Mouse (Mus musculus) MEL (cell line): ENCODE measurements around the gene Mecp2. TPM values are rescaled to one million over a fixed set of nuclear protein-coding genes. Genes with fewer than 3 reads are reported as not detected.
A peak's percentile ranks its signal among the peaks of the same experiment; 100 is the strongest.

Experiments
- DNase-seq: peaks from one replicate; pipeline ENCODE4 v3.0.0; 2011; ENCODE audit warnings: low read depth, low spot score
- H3K27ac ChIP-seq: 2 replicates; pipeline ENCODE4 v1.5.1; 2012; ENCODE audit warnings: low read depth, mild to moderate bottlenecking, control low read depth, low read length, moderate library complexity; ENCODE audit not compliant: control insufficient read depth
- H3K27me3 ChIP-seq, 2 experiments: fragments of 150-350 bp in 1 of 2; sonication (generic) in 1 of 2; 2 replicates each; pipeline ENCODE4 v1.6.1; 2012; ENCODE audit warnings: low read length in 2 of 2, mild to moderate bottlenecking in 2 of 2, improper control_type of control experiment in 1 of 2, moderate library complexity in 1 of 2; ENCODE audit not compliant: insufficient read depth in 2 of 2, control insufficient read depth in 1 of 2
- H3K36me3 ChIP-seq, 2 experiments: 2 replicates each; pipeline ENCODE4 v1.6.1; 2012 to 2014; ENCODE audit warnings: low read length in 2 of 2, improper control_type of control experiment in 1 of 2, inconsistent platforms in 1 of 2, mild to moderate bottlenecking in 1 of 2; ENCODE audit not compliant: insufficient read depth in 2 of 2, control insufficient read depth in 1 of 2
- H3K4me1 ChIP-seq, 2 experiments: fragments of 150-350 bp in 1 of 2; sonication (generic) in 1 of 2; 2 replicates each; pipeline ENCODE4 v1.6.1; 2012; ENCODE audit warnings: low read length in 2 of 2, improper control_type of control experiment in 1 of 2, mild to moderate bottlenecking in 1 of 2; ENCODE audit not compliant: insufficient read depth in 2 of 2, control insufficient read depth in 1 of 2
- H3K4me3 ChIP-seq, 2 experiments: fragments of 150-350 bp in 1 of 2; sonication (generic) in 1 of 2; 2 replicates each; pipeline ENCODE4 v1.5.1; 2012; ENCODE audit warnings: low read depth in 2 of 2, low read length in 2 of 2, mild to moderate bottlenecking in 2 of 2, moderate library complexity in 2 of 2, control low read depth in 1 of 2, improper control_type of control experiment in 1 of 2; ENCODE audit not compliant: control insufficient read depth in 1 of 2, insufficient read depth in 1 of 2
- H3K79me2 ChIP-seq: 2 replicates; pipeline ENCODE4 v1.6.1; 2012; ENCODE audit warnings: mild to moderate bottlenecking, low read length, moderate library complexity; ENCODE audit not compliant: control insufficient read depth, poor library complexity, insufficient read depth
- H3K9ac ChIP-seq: 2 replicates; pipeline ENCODE4 v1.6.1; 2012; ENCODE audit warnings: low read depth, mild to moderate bottlenecking, control low read depth, low read length, moderate library complexity; ENCODE audit not compliant: control insufficient read depth, poor library complexity, severe bottlenecking
- H3K9me3 ChIP-seq: fragments of 150-350 bp; sonication (generic); replicated peaks from 2 replicates; pipeline ENCODE4 v1.6.1; 2012; ENCODE audit warnings: mild to moderate bottlenecking, low read length, improper control_type of control experiment, moderate library complexity; ENCODE audit not compliant: insufficient read depth
- EP300 ChIP-seq, 2 experiments: IDR thresholded peaks; 2 replicates each; pipeline ENCODE4 v1.6.1; 2011; ENCODE audit warnings: improper control_type of control experiment in 2 of 2, low read length in 2 of 2, low read depth in 1 of 2, mild to moderate bottlenecking in 1 of 2
- GATA1 ChIP-seq: IDR thresholded peaks from 2 replicates; pipeline ENCODE4 v1.6.1; 2011; ENCODE audit warnings: low read depth, low read length, improper control_type of control experiment
- HCFC1 ChIP-seq: IDR thresholded peaks from 2 replicates; pipeline ENCODE4 v1.6.1; 2012; ENCODE audit warnings: low read depth, mild to moderate bottlenecking, inconsistent platforms, low read length, improper control_type of control experiment, moderate library complexity
- MAFK ChIP-seq: IDR thresholded peaks from 2 replicates; pipeline ENCODE4 v1.6.1; 2011; ENCODE audit warnings: low read depth, mild to moderate bottlenecking, low read length, improper control_type of control experiment, borderline replicate concordance
- MEF2A ChIP-seq: IDR thresholded peaks from 2 replicates; pipeline ENCODE4 v1.6.1; 2014; ENCODE audit warnings: low read depth, mild to moderate bottlenecking, inconsistent platforms, low read length, improper control_type of control experiment; ENCODE audit not compliant: poor library complexity, insufficient replicate concordance, severe bottlenecking; ENCODE audit errors: extremely low read depth
- MXI1 ChIP-seq: IDR thresholded peaks from 2 replicates; pipeline ENCODE4 v1.6.1; 2011; ENCODE audit warnings: mild to moderate bottlenecking, low read depth, low read length, improper control_type of control experiment
- MYC ChIP-seq: IDR thresholded peaks from 2 replicates; pipeline ENCODE4 v1.6.1; 2011; ENCODE audit warnings: low read depth, mild to moderate bottlenecking, low read length, improper control_type of control experiment, moderate library complexity
- NRF1 ChIP-seq: IDR thresholded peaks from 2 replicates; pipeline ENCODE4 v1.6.1; 2014; ENCODE audit warnings: low read depth, mild to moderate bottlenecking, inconsistent platforms, low read length, improper control_type of control experiment, moderate library complexity; ENCODE audit not compliant: poor library complexity, insufficient read depth, severe bottlenecking
- POLR2A ChIP-seq, 2 experiments: IDR thresholded peaks; 2 replicates each; pipeline ENCODE4 v1.6.1; 2011 to 2012; ENCODE audit warnings: low read length in 2 of 2, mild to moderate bottlenecking in 2 of 2, control low read depth in 1 of 2, improper control_type of control experiment in 1 of 2, low read depth in 1 of 2, moderate library complexity in 1 of 2; ENCODE audit not compliant: control insufficient read depth in 1 of 2, insufficient read depth in 1 of 2, poor library complexity in 1 of 2
- POLR2AphosphoS2 ChIP-seq: IDR thresholded peaks from 2 replicates; pipeline ENCODE4 v1.6.1; 2011; ENCODE audit warnings: low read length, improper control_type of control experiment
- POLR2AphosphoS5 ChIP-seq: IDR thresholded peaks from 2 replicates; pipeline ENCODE4 v1.6.1; 2012; ENCODE audit warnings: low read depth, borderline replicate concordance, mild to moderate bottlenecking, inconsistent platforms, low read length, moderate library complexity, mixed read lengths
- RCOR1 ChIP-seq: IDR thresholded peaks from 2 replicates; pipeline ENCODE4 v1.6.1; 2012; ENCODE audit warnings: low read depth, mild to moderate bottlenecking, inconsistent platforms, low read length, improper control_type of control experiment
- TBP ChIP-seq: IDR thresholded peaks from 2 replicates; pipeline ENCODE4 v1.8.0; 2011; ENCODE audit warnings: low read depth, low read length, improper control_type of control experiment
- TCF12 ChIP-seq: IDR thresholded peaks from 2 replicates; pipeline ENCODE4 v1.6.1; 2014; ENCODE audit warnings: low read depth, mild to moderate bottlenecking, inconsistent platforms, low read length, improper control_type of control experiment, moderate library complexity
- UBTF ChIP-seq: IDR thresholded peaks from 2 replicates; pipeline ENCODE4 v1.6.1; 2012; ENCODE audit warnings: low read depth, mild to moderate bottlenecking, inconsistent platforms, low read length, improper control_type of control experiment, moderate library complexity, borderline replicate concordance; ENCODE audit not compliant: insufficient read depth
- ZC3H11A ChIP-seq: IDR thresholded peaks from 2 replicates; pipeline ENCODE4 v1.6.1; 2012; ENCODE audit warnings: low read depth, mild to moderate bottlenecking, inconsistent platforms, low read length, improper control_type of control experiment
- ZKSCAN1 ChIP-seq: IDR thresholded peaks from 2 replicates; pipeline ENCODE4 v1.6.1; 2012; ENCODE audit warnings: low read depth, mild to moderate bottlenecking, inconsistent platforms, low read length, improper control_type of control experiment, moderate library complexity
- polyA plus RNA-seq, 2 experiments: library from polyadenylated mRNA; stranded (reverse) in 1 of 2; unstranded in 1 of 2; fragments of >175 nt in 1 of 2; fragments of >200 nt in 1 of 2; gene quantifications; 2 replicates each; pipeline versions ENCODE4 v1.2.1 to v1.2.4; 2012; ENCODE audit warnings: low replicate concordance in 2 of 2, low read depth in 1 of 2; ENCODE audit not compliant: insufficient read length in 2 of 2, insufficient read depth in 1 of 2, missing spikeins in 1 of 2
- total RNA-seq: library from RNA; depleted of rRNA; stranded (reverse); fragments of 300-350 nt; gene quantifications from 2 replicates; pipeline ENCODE4 v1.2.3, GENCODE M21; 2012

Mecp2 gene
- total and polyA plus RNA-seq, 3 experiments = 12.5 to 20.7 TPM; not detected in 1

GRCm38 (mm10) chrX:74084946-74085498, 50.1 kb downstream of the Mecp2 start:
- no peaks in the 10 kb centered on the region for H3K27me3 ChIP-seq
- peak overlapping the region; percentile 86 for H3K27ac ChIP-seq
- peaks cover 0 to 19% of the 10 kb centered on the region in 2 experiments; a peak in 2 of 4 replicates for H3K36me3 ChIP-seq
- DNase-seq = peak; percentile 87
- H3K79me2 ChIP-seq = peaks cover 30% of the 10 kb centered on the region
- peak overlapping the region; percentile 85 for H3K9ac ChIP-seq
- TF ChIP-seq POLR2A (IDR thresholded peaks at IDR 0.05; ENCODE audit: control insufficient read depth in 1 of 2, insufficient read depth in 1 of 2, low read depth in 1 of 2, low read length in 2 of 2, poor library complexity in 1 of 2) (peak in 1 of 2 experiments; percentile 49; a peak in 1 of 4 replicates), ZC3H11A (no peak), EP300 (IDR thresholded peaks at IDR 0.05; ENCODE audit: low read depth in 1 of 2, low read length in 2 of 2) (no peak), MXI1 (no peak), POLR2AphosphoS5 (no peak), NRF1 (peak; percentile 73)
- peak overlapping the region; percentile 66 to 80 for H3K4me3 ChIP-seq
- H3K9me3 ChIP-seq = no peaks in the 10 kb centered on the region
- peaks cover 0 to 5% of the 10 kb centered on the region in 2 experiments; a peak in 1 of 4 replicates for H3K4me1 ChIP-seq

GRCm38 (mm10) chrX:74084276-74084837, 50.8 kb downstream of the Mecp2 start:
- Histone ChIP-seq H3K9me3 (no peaks in the 10 kb centered on the region), H3K9ac (peak overlapping the region; percentile 85), H3K79me2 (peaks cover 32% of the 10 kb centered on the region), H3K27me3 (no peaks in the 10 kb centered on the region), H3K27ac (peak overlapping the region; percentile 53; the same call in 1 of the 2 replicates), H3K4me3 (peak overlapping the region; percentile 66 to 80), H3K36me3 (peaks cover 0 to 19% of the 10 kb centered on the region in 2 experiments; a peak in 2 of 4 replicates), H3K4me1 (peaks cover 0 to 5% of the 10 kb centered on the region in 2 experiments; a peak in 1 of 4 replicates)
- no peak for DNase-seq
- TF ChIP-seq MYC = no peak

- H3K4me3 ChIP-seq = no peak overlapping the region
- DNase-seq = no peak
- H3K9ac ChIP-seq = no peak overlapping the region
- no peaks in the 10 kb centered on the region for H3K9me3 ChIP-seq
- peaks cover 2 to 9% of the 10 kb centered on the region in 2 experiments; a peak in 2 of 4 replicates for H3K4me1 ChIP-seq
- no peaks in the 10 kb centered on the region for H3K27me3 ChIP-seq
- no peak for TF ChIP-seq GATA1
- no peak for TF ChIP-seq TBP
- no peak for TF ChIP-seq POLR2AphosphoS2
- TF ChIP-seq MYC = no peak
- peak; percentile 73 for TF ChIP-seq RCOR1
- no peak for TF ChIP-seq UBTF
- TF ChIP-seq ZKSCAN1 = no peak
- TF ChIP-seq EP300 (IDR thresholded peaks at IDR 0.05; ENCODE audit: low read depth in 1 of 2, low read length in 2 of 2) = peak; percentile 52 to 67
- TF ChIP-seq MAFK = no peak
- TF ChIP-seq TCF12 = peak; percentile 46; the same call in 1 of the 2 replicates
- 0 out of 2 replicates have a peak, but pooled peaks have one; percentile 8 for TF ChIP-seq MEF2A
- no peak for TF ChIP-seq NRF1
- no peak for TF ChIP-seq HCFC1
- TF ChIP-seq, all 39 proteins: peak for 4
- H3K27ac ChIP-seq = no peak overlapping the region
- H3K36me3 ChIP-seq = peaks cover 4 to 13% of the 10 kb centered on the region in 2 experiments
- peaks cover 1% of the 10 kb centered on the region; the same call in 1 of the 2 replicates for H3K79me2 ChIP-seq
Observed at GRCm38 (mm10) chrX:74070794-74071193, 64.4 kb downstream of the Mecp2 start.
